In genomic region chr1:59391736-59392135, GRCm38 (mm10) we compare ENCODE assay signal across 17 mouse cellular contexts.
A peak's percentile ranks its signal among the peaks of the same experiment; 100 is the strongest.
DNase-seq lines count a peak whose midpoint lies in the region; ATAC-seq and TF ChIP-seq lines count a peak whose summit lies in the region.
"Had no signal": no experiment of that assay in that cellular context is flagged by ENCODE, and none has a peak within 500 bp of the region (broad histone marks: within the 10 kb centered on the region; RNA-seq: fewer than 3 reads in every experiment).

No protein-coding gene starts in this region.

- no peak overlapping the region for H3K27ac ChIP-seq in liver, adult 2 months (replicated peaks; ENCODE audit: insufficient read depth, low read depth, low read length)
- H3K27ac ChIP-seq in liver, embryonic 12.5 days = no peak overlapping the region
- no peak overlapping the region for H3K27ac ChIP-seq in MEL (ENCODE audit: control insufficient read depth, low read depth, low read length)
- no peak overlapping the region for H3K27ac ChIP-seq in lung, embryonic 16.5 days (ENCODE audit: low read length)
- H3K27ac ChIP-seq: embryonic facial prominence, embryonic 12.5 days; kidney, embryonic 15.5 days; layer of hippocampus, adult 2 months; liver, embryonic 15.5 days had no signal

- no peak for TF ChIP-seq EP300 in MEL (IDR thresholded peaks at IDR 0.05; ENCODE audit: low read depth in 1 of 2, low read length in 2 of 2)

- no peak overlapping the region for H3K4me2 ChIP-seq in liver, embryonic 12.5 days
- no peak overlapping the region for H3K4me2 ChIP-seq in lung, embryonic 16.5 days (ENCODE audit: low read depth, low read length)
- H3K4me2 ChIP-seq: embryonic facial prominence, embryonic 12.5 days; kidney, embryonic 15.5 days; liver, embryonic 15.5 days had no signal

- ATAC-seq in liver, embryonic 12.5 days = no peak
- ATAC-seq in lung, embryonic 16.5 days (ENCODE audit: low read depth) = peak; percentile 49; the same call in 1 of the 2 replicates
- ATAC-seq in activated CD4-positive, CD25-positive, alpha-beta regulatory T cell, adult 4 months = no peak
- ATAC-seq: inflammation-experienced regulatory T-cells, adult 6 months had no signal

- H3K36me3 ChIP-seq in liver, adult 2 months (ENCODE audit: control insufficient read depth, insufficient read depth, low read length) = no peaks in the 10 kb centered on the region
- H3K36me3 ChIP-seq in liver, embryonic 12.5 days = no peaks in the 10 kb centered on the region
- H3K36me3 ChIP-seq in MEL (ENCODE audit: control insufficient read depth in 1 of 2, insufficient read depth in 2 of 2, low read length in 2 of 2) = no peaks in the 10 kb centered on the region
- no peaks in the 10 kb centered on the region for H3K36me3 ChIP-seq in lung, embryonic 16.5 days (ENCODE audit: control insufficient read depth, insufficient read depth, low read length)
- H3K36me3 ChIP-seq: embryonic facial prominence, embryonic 12.5 days; G1E; kidney, embryonic 15.5 days; liver, embryonic 15.5 days had no signal

- no peak overlapping the region for H3K4me3 ChIP-seq in liver, adult 2 months (ENCODE audit: insufficient read depth, low read depth, low read length)
- no peak overlapping the region for H3K4me3 ChIP-seq in liver, embryonic 12.5 days
- H3K4me3 ChIP-seq in MEL (ENCODE audit: control insufficient read depth in 1 of 2, insufficient read depth in 1 of 2, low read depth in 2 of 2, low read length in 2 of 2) = no peak overlapping the region
- H3K4me3 ChIP-seq in lung, embryonic 16.5 days (ENCODE audit: low read length) = no peak overlapping the region
- H3K4me3 ChIP-seq: embryonic facial prominence, embryonic 12.5 days; kidney, embryonic 15.5 days; layer of hippocampus, adult 2 months; liver, embryonic 15.5 days had no signal

- DNase-seq in liver, adult 2 months (ENCODE audit: extremely low read depth, low read depth, low spot score) = peak; percentile 84
- DNase-seq in MEL (ENCODE audit: low read depth, low spot score) (peak; percentile 38), NIH3T3 (ENCODE audit: low read depth) (peak; percentile 20)
- no peak for DNase-seq in layer of hippocampus, adult 18-20 months (ENCODE audit: low spot score in 2 of 2)
- DNase-seq: cerebellum, postnatal 25 days; gastrocnemius, postnatal 25 days; right cerebral cortex, postnatal 14 days; thymus, postnatal 4 days had no signal

- no peak for TF ChIP-seq CTCF in liver, adult 2 months (IDR thresholded peaks at IDR 0.05; ENCODE audit: low read depth, low read length)
- no peak for TF ChIP-seq CTCF in MEL (IDR thresholded peaks at IDR 0.05 in 2 of 3, conservative IDR thresholded peaks at IDR 0.05 in 1 of 3; ENCODE audit: control insufficient read depth in 1 of 3, insufficient read depth in 1 of 3, low read depth in 2 of 3, low read length in 3 of 3, poor library complexity in 1 of 3, severe bottlenecking in 1 of 3)

- no peak for TF ChIP-seq RAD21 in MEL (IDR thresholded peaks at IDR 0.05; ENCODE audit: low read depth, low read length)

- no peaks in the 10 kb centered on the region for H3K9me3 ChIP-seq in liver, embryonic 12.5 days (replicated peaks)
- no peaks in the 10 kb centered on the region for H3K9me3 ChIP-seq in MEL (replicated peaks; ENCODE audit: insufficient read depth, low read length)
- no peaks in the 10 kb centered on the region for H3K9me3 ChIP-seq in lung, embryonic 16.5 days (ENCODE audit: control insufficient read depth, low read length)
- H3K9me3 ChIP-seq: embryonic facial prominence, embryonic 12.5 days; G1E; kidney, embryonic 15.5 days; liver, embryonic 15.5 days had no signal

- H3K4me1 ChIP-seq in liver, adult 2 months (ENCODE audit: control insufficient read depth, insufficient read depth, low read length) = peaks cover 16% of the 10 kb centered on the region
- 0 out of 2 replicates have a peak, but pooled peaks cover 16% of the 10 kb centered on the region for H3K4me1 ChIP-seq in liver, embryonic 12.5 days
- H3K4me1 ChIP-seq in MEL (ENCODE audit: control insufficient read depth in 1 of 2, insufficient read depth in 2 of 2, low read length in 2 of 2) = no peaks in the 10 kb centered on the region
- no peaks in the 10 kb centered on the region for H3K4me1 ChIP-seq in lung, embryonic 16.5 days (replicated peaks; ENCODE audit: control insufficient read depth, insufficient read depth, low read length)

- TF ChIP-seq POLR2A in liver, adult 2 months (IDR thresholded peaks at IDR 0.05; ENCODE audit: extremely low read depth, insufficient read depth, low read length) = no peak
- TF ChIP-seq POLR2A in MEL (IDR thresholded peaks at IDR 0.05; ENCODE audit: control insufficient read depth in 1 of 2, insufficient read depth in 1 of 2, low read depth in 1 of 2, low read length in 2 of 2, poor library complexity in 1 of 2) = no peak

- WGBS in liver, adult 2 months = 24% methylated on average over 3 of the region's 3 CpGs
- WGBS in liver, embryonic 12.5 days (ENCODE audit: insufficient replicate concordance) = 57% methylated on average over 3 of the region's 3 CpGs
- 48% methylated on average over 3 of the region's 3 CpGs for WGBS in lung, embryonic 16.5 days

- H3K9ac ChIP-seq in liver, adult 2 months (ENCODE audit: low read depth, low read length) = no peak overlapping the region
- no peak overlapping the region for H3K9ac ChIP-seq in liver, embryonic 12.5 days
- H3K9ac ChIP-seq in MEL (ENCODE audit: control insufficient read depth, low read depth, low read length, poor library complexity, severe bottlenecking) = no peak overlapping the region
- H3K9ac ChIP-seq in lung, embryonic 16.5 days (ENCODE audit: low read length) = no peak overlapping the region
- H3K9ac ChIP-seq: embryonic facial prominence, embryonic 12.5 days; kidney, embryonic 15.5 days; liver, embryonic 15.5 days had no signal

- H3K79me2 ChIP-seq in liver, adult 2 months (ENCODE audit: control insufficient read depth, insufficient read depth, low read length) = no peaks in the 10 kb centered on the region
- no peaks in the 10 kb centered on the region for H3K79me2 ChIP-seq in MEL (ENCODE audit: control insufficient read depth, insufficient read depth, low read length, poor library complexity)

- no peaks in the 10 kb centered on the region for H3K27me3 ChIP-seq in liver, adult 2 months (ENCODE audit: control insufficient read depth, insufficient read depth, low read length)
- H3K27me3 ChIP-seq in liver, embryonic 12.5 days (replicated peaks) = no peaks in the 10 kb centered on the region
- H3K27me3 ChIP-seq in MEL (ENCODE audit: control insufficient read depth in 1 of 2, insufficient read depth in 2 of 2, low read length in 2 of 2) = peaks cover 0 to 3% of the 10 kb centered on the region in 2 experiments; a peak in 3 of 4 replicates
- H3K27me3 ChIP-seq in lung, embryonic 16.5 days (ENCODE audit: control insufficient read depth, insufficient read depth, low read depth, low read length) = no peaks in the 10 kb centered on the region
- H3K27me3 ChIP-seq: embryonic facial prominence, embryonic 12.5 days; liver, embryonic 15.5 days had no signal

TF ChIP-seq in MEL, 35 proteins besides CTCF, POLR2A, EP300 and RAD21:
- TF ChIP-seq UBTF (IDR thresholded peaks at IDR 0.05; ENCODE audit: borderline replicate concordance, insufficient read depth, low read depth, low read length) (no peak), USF1 (IDR thresholded peaks at IDR 0.05; ENCODE audit: low read depth, low read length) (0 out of 2 replicates have a peak, but pooled peaks have one; percentile 6), GATA1 (IDR thresholded peaks at IDR 0.05; ENCODE audit: low read depth, low read length) (peak; percentile 80), RCOR1 (IDR thresholded peaks at IDR 0.05; ENCODE audit: low read depth, low read length) (0 out of 2 replicates have a peak, but pooled peaks have one; percentile 37), MAX (IDR thresholded peaks at IDR 0.05; ENCODE audit: low read length) (no peak)

Comparison
In these comparisons a context has a peak if more than half of its experiments do, and no peak if none do; other contexts are left out.
1. DNase-seq: peak in liver, adult 2 months (single experiment), MEL (single experiment) and NIH3T3 (single experiment); none in layer of hippocampus, adult 18-20 months (0 of 2).